Mouse (Mus musculus): ENCODE data around the gene Clrn3.

GRCm38 (mm10) chr7:135526574-135527152 is 1.8 kb downstream of the Clrn3 start:
- no peak for TF ChIP-seq POLR2A (IDR thresholded peaks at IDR 0.05; ENCODE audit: borderline replicate concordance, control insufficient read depth, low read depth, low read length)
- no peak for TF ChIP-seq CTCF (IDR thresholded peaks at IDR 0.05; ENCODE audit: control insufficient read depth, insufficient read depth, low read length)
